Comparison of ENCODE assay signal across 8 mouse cellular contexts in genomic region chr9:31210749-31211689, GRCm38 (mm10). TPM values are rescaled to one million over a fixed set of nuclear protein-coding genes. Genes with fewer than 3 reads are reported as not detected.
DNase-seq lines count a peak whose midpoint lies in the region; ATAC-seq and TF ChIP-seq lines count a peak whose summit lies in the region.

No protein-coding gene starts in this region.

- WGBS in embryonic facial prominence, embryonic 10.5 days, result under 1% methylated on average over 93 of the region's 93 CpGs
- under 1% methylated on average over 89 of the region's 93 CpGs for WGBS in liver, embryonic 12.5 days (ENCODE audit: insufficient replicate concordance)
- 0% methylated on average over 78 of the region's 93 CpGs for WGBS in neural tube, embryonic 11.5 days

- H3K79me3 ChIP-seq in C2C12 (ENCODE audit: low read depth), result peaks cover 9% of the 10 kb centered on the region

- peak overlapping the region; percentile 94 for H3K4me2 ChIP-seq in liver, embryonic 12.5 days
- H3K4me2 ChIP-seq in neural tube, embryonic 11.5 days (ENCODE audit: low read depth), result peak overlapping the region; percentile 75

- peak overlapping the region; percentile 93 for H3ac ChIP-seq in C2C12 (ENCODE audit: control insufficient read depth, insufficient read length, low read depth)

- H3K36me3 ChIP-seq in C2C12 (ENCODE audit: control insufficient read depth, insufficient read depth), result no peaks in the 10 kb centered on the region
- H3K36me3 ChIP-seq in embryonic facial prominence, embryonic 10.5 days (replicated peaks), result peaks cover 3% of the 10 kb centered on the region; the same call in 1 of the 2 replicates
- H3K36me3 ChIP-seq in liver, embryonic 12.5 days, result no peaks in the 10 kb centered on the region
- no peaks in the 10 kb centered on the region for H3K36me3 ChIP-seq in neural tube, embryonic 11.5 days (ENCODE audit: control insufficient read depth, insufficient read depth, low read length)

- H3K79me2 ChIP-seq in C2C12 (ENCODE audit: control insufficient read depth, insufficient read depth), result peaks cover 26% of the 10 kb centered on the region

- ATAC-seq in liver, embryonic 12.5 days, result peak; percentile 63
- peak; percentile 40; the same call in 1 of the 2 replicates for ATAC-seq in neural tube, embryonic 11.5 days (ENCODE audit: insufficient read depth, low FRiP score, low TSS enrichment)

- H3K27me3 ChIP-seq in C2C12 (ENCODE audit: control insufficient read depth, insufficient read depth, insufficient read length), result no peaks in the 10 kb centered on the region
- no peaks in the 10 kb centered on the region for H3K27me3 ChIP-seq in embryonic facial prominence, embryonic 10.5 days (replicated peaks; ENCODE audit: low read depth, poor library complexity, severe bottlenecking)
- H3K27me3 ChIP-seq in liver, embryonic 12.5 days (replicated peaks), result no peaks in the 10 kb centered on the region
- no peaks in the 10 kb centered on the region for H3K27me3 ChIP-seq in neural tube, embryonic 11.5 days (ENCODE audit: control insufficient read depth, insufficient read depth, low read length)

- TF ChIP-seq CTCF in C2C12 (IDR thresholded peaks at IDR 0.05; ENCODE audit: control insufficient read depth, insufficient read depth, insufficient read length), result no peak

- DNase-seq in adrenal gland, adult 2 months, result peak; percentile 75
- DNase-seq in embryonic facial prominence, embryonic 10.5 days (ENCODE audit: low spot score), result peak; percentile 64
- peak; percentile 66 to 72 for DNase-seq in heart, adult 18-20 months
- DNase-seq in kidney, adult 18-20 months, result peak; percentile 72
- DNase-seq in neural tube, embryonic 11.5 days (ENCODE audit: low spot score), result peak; percentile 48
- DNase-seq in testis, postnatal 14 days (ENCODE audit: low spot score), result peak; percentile 63

- peak overlapping the region; percentile 49 for H3K4me3 ChIP-seq in C2C12 (ENCODE audit: insufficient read depth, poor library complexity, severe bottlenecking)
- H3K4me3 ChIP-seq in embryonic facial prominence, embryonic 10.5 days, result peak overlapping the region; percentile 98
- peak overlapping the region; percentile 92 for H3K4me3 ChIP-seq in liver, embryonic 12.5 days
- peak overlapping the region; percentile 99 for H3K4me3 ChIP-seq in neural tube, embryonic 11.5 days (ENCODE audit: low read depth, low read length)

- no peaks in the 10 kb centered on the region for H3K9me3 ChIP-seq in embryonic facial prominence, embryonic 10.5 days
- H3K9me3 ChIP-seq in liver, embryonic 12.5 days (replicated peaks), result no peaks in the 10 kb centered on the region
- H3K9me3 ChIP-seq in neural tube, embryonic 11.5 days (ENCODE audit: control insufficient read depth, low read length), result no peaks in the 10 kb centered on the region

- H3K4me1 ChIP-seq in embryonic facial prominence, embryonic 10.5 days, result peaks cover 34% of the 10 kb centered on the region
- H3K4me1 ChIP-seq in liver, embryonic 12.5 days, result peaks cover 49% of the 10 kb centered on the region
- peaks cover 3% of the 10 kb centered on the region for H3K4me1 ChIP-seq in neural tube, embryonic 11.5 days (ENCODE audit: control insufficient read depth, insufficient read depth, low read length)

- peak overlapping the region; percentile 95 for H3K27ac ChIP-seq in embryonic facial prominence, embryonic 10.5 days (replicated peaks)
- peak overlapping the region; percentile 88 for H3K27ac ChIP-seq in liver, embryonic 12.5 days
- peak overlapping the region; percentile 94 for H3K27ac ChIP-seq in neural tube, embryonic 11.5 days (ENCODE audit: low read depth, low read length)

- peak overlapping the region; percentile 96 for H3K9ac ChIP-seq in liver, embryonic 12.5 days
- peak overlapping the region; percentile 90 for H3K9ac ChIP-seq in neural tube, embryonic 11.5 days (ENCODE audit: low read length)

TF ChIP-seq in C2C12, 6 proteins besides CTCF, POLR2A, EP300 and RAD21:
- TF ChIP-seq MAX (IDR thresholded peaks at IDR 0.05), result no peak
- no peak for TF ChIP-seq CEBPB (IDR thresholded peaks at IDR 0.05; ENCODE audit: low read depth)
- TF ChIP-seq MYOG (IDR thresholded peaks at IDR 0.05; ENCODE audit: control insufficient read depth, extremely low read depth, insufficient read length), result no peak
- TF ChIP-seq MYOD1 (IDR thresholded peaks at IDR 0.05; ENCODE audit: control insufficient read depth, insufficient read length, low read depth), result no peak
- TF ChIP-seq USF1 (IDR thresholded peaks at IDR 0.05; ENCODE audit: low read depth), result no peak
- no peak for TF ChIP-seq FOSL1 (IDR thresholded peaks at IDR 0.05; ENCODE audit: insufficient read depth, low read length, poor library complexity, severe bottlenecking)

RNA-seq across cellular contexts. Expression of gene Aplp2, which starts 0.6 kb away (rescaled TPM):
- 47.3 TPM for polyA plus RNA-seq in C2C12 (2012; fragmentation: generic; extraction: Trizol)
- 100 to 1,000 TPM; 578 to 689 TPM for total RNA-seq in adrenal gland, adult 2 months (2021)
- 376 and 431 TPM in 2 replicates for polyA plus RNA-seq in adrenal gland, adult 2 months (2012; rRNA removed)
- polyA plus RNA-seq in embryonic facial prominence, embryonic 10.5 days (2016; fragmentation: Nextera tagmentation; extraction: Ambion mirVana), result 201 and 228 TPM in 2 replicates
- 100 to 1,000 TPM; 318 to 322 TPM for total RNA-seq in heart, adult 18-20 months (2021)
- polyA plus RNA-seq in liver, embryonic 12.5 days (2016; fragmentation: Nextera tagmentation; extraction: Ambion mirVana), result 210 and 212 TPM in 2 replicates
- 293 and 318 TPM in 2 replicates for polyA plus RNA-seq in neural tube, embryonic 11.5 days (2014; fragmentation: Nextera tagmentation; extraction: Ambion mirVana)

Comparison
In these comparisons a context has a peak if more than half of its experiments do, and no peak if none do; other contexts are left out.
1. Peak in every context shown above with its lines: DNase-seq, ATAC-seq, H3K4me3 ChIP-seq and H3K27ac ChIP-seq.
2. H3K4me3 ChIP-seq: peak in every context shown above with its lines; median percentile 99 in neural tube, embryonic 11.5 days; 98 in embryonic facial prominence, embryonic 10.5 days; 92 in liver, embryonic 12.5 days; 49 in C2C12.